Mouse (Mus musculus) midbrain, postnatal 0 days (tissue): Measurements from ENCODE around the gene Srp54c. TPM values are rescaled to one million over a fixed set of nuclear protein-coding genes. Genes with fewer than 3 reads are reported as not detected.

Experiments used
- ATAC-seq: fragments of 200-750 bp; cut with Nextera tagmentation; 2 replicates; pipeline ENCODE4 v1.8.0; 2017; ENCODE audit warnings: moderate number of reproducible peaks, mild to moderate bottlenecking, moderate TSS enrichment, moderate library complexity; ENCODE audit not compliant: low FRiP score
- DNase-seq: peaks from one replicate; pipeline ENCODE4 v3.0.0-alpha.2; 2015; ENCODE audit warnings: low spot score
- H3K27ac ChIP-seq: fragments of 300-500 bp; sonication (generic); 2 replicates; pipeline ENCODE4 v1.5.1; 2014; ENCODE audit warnings: low read depth, mild to moderate bottlenecking, low read length, mixed read lengths
- H3K27me3 ChIP-seq: fragments of 300-500 bp; sonication (generic); 2 replicates; pipeline ENCODE4 v1.6.1; 2014; ENCODE audit warnings: low read length, control low read depth, mixed read lengths; ENCODE audit not compliant: insufficient read depth
- H3K36me3 ChIP-seq: fragments of 300-500 bp; sonication (generic); 2 replicates; pipeline ENCODE4 v1.6.1; 2014; ENCODE audit warnings: low read length, control low read depth, mixed read lengths; ENCODE audit not compliant: insufficient read depth
- H3K4me1 ChIP-seq: fragments of 300-500 bp; sonication (generic); 2 replicates; pipeline ENCODE4 v1.6.1; 2014; ENCODE audit warnings: mild to moderate bottlenecking, control low read depth, antibody characterized with exemption, low read length, mixed read lengths; ENCODE audit not compliant: insufficient read depth
- H3K4me2 ChIP-seq: fragments of 300-500 bp; sonication (generic); 2 replicates; pipeline ENCODE4 v1.6.1; 2014; ENCODE audit warnings: low read depth, mild to moderate bottlenecking, low read length, mixed read lengths; ENCODE audit not compliant: poor library complexity, severe bottlenecking
- H3K4me3 ChIP-seq: fragments of 300-500 bp; sonication (generic); 2 replicates; pipeline ENCODE4 v1.5.1; 2014; ENCODE audit warnings: low read depth, mild to moderate bottlenecking, low read length, moderate library complexity
- H3K9ac ChIP-seq: fragments of 300-500 bp; sonication (generic); replicated peaks from 2 replicates; pipeline ENCODE4 v1.6.1; 2014; ENCODE audit warnings: mild to moderate bottlenecking, low read length, moderate library complexity, mixed read lengths; ENCODE audit not compliant: poor library complexity, severe bottlenecking
- H3K9me3 ChIP-seq: fragments of 300-500 bp; sonication (generic); 2 replicates; pipeline ENCODE4 v1.6.1; 2016; ENCODE audit warnings: low read length, control low read depth
- CTCF ChIP-seq: IDR thresholded peaks from 2 replicates; pipeline ENCODE4 v1.5.1; 2016; ENCODE audit warnings: antibody characterized with exemption, mild to moderate bottlenecking
- WGBS: fragments of 180-500 bp; shearing (Covaris S2); extraction: QIAGEN DNeasy Blood & Tissue Kit; methylation state at CpG from one replicate; pipeline ENCODE4 v1.1.7; 2014; 5-methylcytosine and 5-hydroxymethylcytosine counted together
- polyA plus RNA-seq: library from polyadenylated mRNA; unstranded; fragments of >200 nt; fragmentation: Nextera tagmentation; extraction: Ambion mirVana; gene quantifications from 2 replicates; pipeline ENCODE4 v1.2.1, GENCODE M21; 2015
- total RNA-seq: library from RNA; depleted of rRNA; stranded (reverse); fragments of >200 nt; gene quantifications from 2 replicates; pipeline ENCODE4 v1.2.3, GENCODE M21; 2014; rRNA removed

The Srp54c gene
- total and polyA plus RNA-seq, 2 experiments from 2014 or later = 44.4 to 86.5 TPM

DNA sequence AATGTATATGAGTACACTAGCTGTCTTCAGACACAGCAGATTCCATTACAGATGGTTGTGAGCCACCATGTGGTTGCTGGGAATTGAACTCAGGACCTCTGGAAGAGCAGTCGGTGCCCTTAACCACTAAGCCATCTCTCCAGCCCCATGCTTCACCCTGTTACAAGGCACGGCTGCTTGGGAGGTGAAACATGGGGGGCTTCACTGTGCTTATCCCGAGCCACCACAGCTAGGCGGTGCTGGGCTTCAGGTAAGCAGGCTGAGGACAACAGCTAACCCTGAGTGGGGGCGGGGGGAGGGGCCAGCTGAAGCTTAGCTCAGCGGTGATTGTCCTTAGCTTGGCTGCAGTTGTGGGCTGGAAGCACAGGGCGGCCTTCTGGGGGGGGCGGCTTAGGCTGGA is 79.5 kb downstream of the Srp54c start:
- H3K27ac ChIP-seq = no peak overlapping the region
- ATAC-seq = no peak

DNA sequence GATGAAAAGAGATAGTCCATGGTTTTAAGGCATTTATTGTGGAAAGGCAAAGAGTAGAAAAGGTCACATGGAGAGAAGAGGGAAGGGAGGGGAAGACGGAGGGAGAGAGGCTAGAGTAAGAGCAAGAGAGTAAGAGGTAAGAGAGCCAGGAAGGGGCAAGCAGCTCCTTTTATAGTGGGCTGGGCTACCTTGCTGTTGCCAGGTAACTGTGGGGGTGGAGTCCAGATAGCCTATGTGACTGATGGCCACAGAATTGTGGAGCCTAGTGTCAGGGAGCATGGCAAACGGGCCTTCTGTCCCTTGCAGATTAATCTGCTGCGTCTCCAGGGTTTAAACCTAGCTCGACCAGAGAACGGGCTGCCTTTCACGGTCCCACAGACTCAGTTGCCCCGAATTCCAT is 81.9 kb downstream of the Srp54c start:
- no peak for ATAC-seq
- no peak overlapping the region for H3K4me2 ChIP-seq
- no peaks in the 10 kb centered on the region for H3K36me3 ChIP-seq
- H3K4me1 ChIP-seq = no peaks in the 10 kb centered on the region
- no peaks in the 10 kb centered on the region for H3K9me3 ChIP-seq
- H3K9ac ChIP-seq = no peak overlapping the region
- WGBS = 79% methylated on average over 7 of the region's 7 CpGs
- no peak for TF ChIP-seq CTCF
- H3K27me3 ChIP-seq = no peaks in the 10 kb centered on the region
- DNase-seq = no peak
- H3K4me3 ChIP-seq = no peak overlapping the region
- H3K27ac ChIP-seq = no peak overlapping the region

More for the DNA sequence above, 79.5 kb downstream of the Srp54c start:
- 0 out of 2 replicates have a peak, but pooled peaks cover 3% of the 10 kb centered on the region for H3K4me1 ChIP-seq
- no peak for DNase-seq
- H3K27me3 ChIP-seq = no peaks in the 10 kb centered on the region
- H3K4me3 ChIP-seq = no peak overlapping the region
- no peak overlapping the region for H3K9ac ChIP-seq
- no peaks in the 10 kb centered on the region for H3K9me3 ChIP-seq
- TF ChIP-seq CTCF = no peak
- no peaks in the 10 kb centered on the region for H3K36me3 ChIP-seq
- H3K4me2 ChIP-seq = no peak overlapping the region
- WGBS = 74% methylated on average over 8 of the region's 8 CpGs

Other genes starting within 250 kb of the Srp54c start
- not detected in 2 replicates for gene Gm20403, start 243.6 kb upstream of the Srp54c start, total RNA-seq
- gene Gm20403, start 243.6 kb upstream of the Srp54c start, polyA plus RNA-seq = not detected in 2 replicates
- 2.1 and 4.4 TPM in 2 replicates for gene Baz1a, start 215.8 kb upstream of the Srp54c start, total RNA-seq
- gene Baz1a, start 215.8 kb upstream of the Srp54c start, polyA plus RNA-seq = 2.0 and 2.6 TPM in 2 replicates
- 10.9 and 12.4 TPM in 2 replicates for gene 2700097O09Rik, start 150.1 kb upstream of the Srp54c start, total RNA-seq
- gene 2700097O09Rik, start 150.1 kb upstream of the Srp54c start, polyA plus RNA-seq = 16.6 and 18.5 TPM in 2 replicates
- 65.2 and 77.6 TPM in 2 replicates for gene Srp54a, start 149.9 kb upstream of the Srp54c start, total RNA-seq
- gene Srp54a, start 149.9 kb upstream of the Srp54c start, polyA plus RNA-seq = 198 and 202 TPM in 2 replicates
- gene Fam177a, start 105.7 kb upstream of the Srp54c start, total RNA-seq = 49.7 and 51.8 TPM in 2 replicates
- 84.6 and 92.6 TPM in 2 replicates for gene Fam177a, start 105.7 kb upstream of the Srp54c start, polyA plus RNA-seq
- gene Srp54b, start 75.1 kb upstream of the Srp54c start, total RNA-seq = 71.1 and 101 TPM in 2 replicates
- 59.6 and 71.0 TPM in 2 replicates for gene Srp54b, start 75.1 kb upstream of the Srp54c start, polyA plus RNA-seq
- gene 1700047I17Rik2, start 30.6 kb upstream of the Srp54c start, total RNA-seq = not detected in 2 replicates
- not detected in 2 replicates for gene 1700047I17Rik2, start 30.6 kb upstream of the Srp54c start, polyA plus RNA-seq
- gene 1110008L16Rik, start 69.4 kb downstream of the Srp54c start, total RNA-seq = 6.5 and 9.6 TPM in 2 replicates
- 8.7 and 8.9 TPM in 2 replicates for gene 1110008L16Rik, start 69.4 kb downstream of the Srp54c start, polyA plus RNA-seq
- 9.0 and 14.3 TPM in 2 replicates for gene Ppp2r3c, start 72.8 kb downstream of the Srp54c start, total RNA-seq
- gene Ppp2r3c, start 72.8 kb downstream of the Srp54c start, polyA plus RNA-seq = 18.0 and 19.0 TPM in 2 replicates
- gene Psma6, start 154.1 kb downstream of the Srp54c start, total RNA-seq = 91.1 and 102 TPM in 2 replicates
- 422 and 424 TPM in 2 replicates for gene Psma6, start 154.1 kb downstream of the Srp54c start, polyA plus RNA-seq